Mouse (Mus musculus) kidney, postnatal 14 days (tissue): ENCODE results near the gene Foxf1.
A peak's percentile ranks its signal among the peaks of the same experiment; 100 is the strongest.

ENCODE experiments used
- DNase-seq: peaks from one replicate; pipeline ENCODE4 v3.0.0; 2022; ENCODE audit warnings: mixed read lengths

Foxf1 gene

DNA sequence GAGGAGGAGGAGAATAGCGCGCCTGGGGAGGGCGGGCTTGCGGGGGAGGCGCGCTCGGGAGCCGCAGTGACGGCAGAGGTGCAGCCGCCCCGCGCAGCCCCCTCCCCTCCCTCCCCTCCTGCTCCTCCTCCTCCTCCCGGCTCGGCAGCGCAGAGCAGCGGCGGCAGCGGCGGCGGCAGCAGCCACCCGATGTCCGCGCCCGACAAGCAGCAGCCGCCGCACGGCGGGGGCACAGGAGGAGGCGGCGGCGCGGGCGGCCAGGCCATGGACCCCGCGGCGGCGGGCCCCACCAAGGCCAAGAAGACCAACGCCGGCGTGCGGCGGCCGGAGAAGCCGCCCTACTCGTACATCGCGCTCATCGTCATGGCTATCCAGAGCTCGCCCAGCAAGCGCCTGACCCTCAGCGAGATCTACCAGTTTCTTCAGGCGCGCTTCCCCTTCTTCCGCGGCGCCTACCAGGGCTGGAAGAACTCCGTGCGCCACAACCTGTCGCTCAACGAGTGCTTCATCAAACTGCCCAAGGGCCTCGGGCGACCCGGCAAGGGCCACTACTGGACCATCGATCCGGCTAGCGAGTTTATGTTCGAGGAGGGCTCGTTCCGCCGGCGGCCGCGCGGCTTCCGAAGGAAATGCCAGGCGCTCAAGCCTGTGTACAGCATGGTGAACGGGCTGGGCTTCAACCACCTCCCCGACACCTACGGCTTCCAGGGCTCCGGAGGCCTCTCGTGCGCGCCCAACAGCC is at the start of gene Foxf1:
Gene Foxf1 (plus strand): TSS at position 177 of the 742 bp plus-strand sequence.
- DNase-seq: peak; percentile 38

DNA sequence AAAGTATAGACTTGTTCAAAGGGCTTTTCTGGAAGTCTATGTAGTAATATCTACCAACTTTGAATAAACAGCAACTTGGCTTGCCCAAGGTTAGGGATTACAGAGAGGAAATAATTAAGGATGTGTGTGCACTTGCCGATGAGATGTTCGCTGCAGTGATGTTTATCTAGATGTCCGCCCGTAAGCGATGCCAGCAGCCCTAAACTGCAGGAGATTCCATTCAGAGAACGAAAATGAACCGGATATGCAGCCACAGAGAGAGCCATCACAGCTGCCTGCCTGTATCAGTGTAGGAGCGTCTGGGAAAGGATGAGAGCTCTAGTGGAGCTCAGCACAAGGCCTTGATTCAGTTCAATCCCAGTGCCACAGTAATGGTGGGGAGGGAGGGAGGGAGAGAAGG is 48.6 kb upstream of the Foxf1 start:
- DNase-seq: no peak

DNA sequence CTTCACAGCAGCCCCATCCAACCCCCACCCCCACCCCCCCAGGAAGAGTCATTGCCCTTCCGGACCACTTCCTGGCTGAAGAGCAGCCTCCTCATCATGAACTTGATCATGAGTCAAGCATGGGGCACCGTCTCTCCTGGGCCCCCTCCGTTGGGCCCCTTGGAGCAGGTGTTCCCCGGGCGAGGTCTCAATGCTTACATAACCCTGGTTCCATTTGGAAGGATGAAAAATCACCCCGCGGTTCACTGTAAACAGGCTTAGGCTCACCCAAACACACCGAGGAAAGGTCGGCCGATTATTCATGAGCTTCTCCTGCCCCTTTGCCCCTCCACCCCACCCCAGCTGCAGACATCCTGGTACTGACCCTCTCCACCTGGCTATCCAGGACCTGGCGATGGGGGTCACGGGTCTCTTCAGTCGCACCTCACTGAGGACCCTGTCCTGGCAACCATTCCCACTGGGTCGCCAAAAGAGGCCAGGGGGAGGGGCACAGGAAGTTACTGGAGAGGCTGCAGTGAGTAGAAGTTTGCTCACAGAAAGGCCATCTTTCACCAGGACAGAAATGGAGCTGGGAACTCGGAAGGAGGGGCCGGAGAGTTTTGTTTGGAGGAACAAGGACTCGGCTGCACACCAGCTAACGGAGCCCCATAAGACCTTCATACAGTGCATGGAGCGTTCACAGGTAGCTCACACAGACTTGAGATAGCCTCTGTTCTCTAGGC is 40.3 kb upstream of the Foxf1 start:
- peak; percentile 10 for DNase-seq

DNA sequence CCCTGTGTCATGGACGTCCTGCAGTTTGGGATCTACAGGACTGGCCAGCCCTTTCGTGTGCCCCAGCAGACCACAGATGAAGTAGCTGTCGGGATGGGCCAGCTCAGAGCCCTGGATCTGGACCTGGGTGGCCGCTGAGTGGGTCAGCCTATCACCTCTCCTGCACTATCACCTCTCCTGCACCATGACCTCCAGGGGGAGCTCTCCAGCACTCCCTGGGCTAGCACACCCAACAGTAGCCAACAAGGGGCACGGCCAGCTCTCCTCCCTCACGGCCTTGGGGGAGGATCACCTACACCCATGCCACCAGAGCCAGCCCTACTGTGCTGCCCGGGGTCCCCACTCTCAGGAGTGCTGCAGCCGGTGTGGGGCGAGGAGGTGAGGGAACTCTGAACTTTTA is 36.7 kb upstream of the Foxf1 start:
- DNase-seq: no peak

DNA sequence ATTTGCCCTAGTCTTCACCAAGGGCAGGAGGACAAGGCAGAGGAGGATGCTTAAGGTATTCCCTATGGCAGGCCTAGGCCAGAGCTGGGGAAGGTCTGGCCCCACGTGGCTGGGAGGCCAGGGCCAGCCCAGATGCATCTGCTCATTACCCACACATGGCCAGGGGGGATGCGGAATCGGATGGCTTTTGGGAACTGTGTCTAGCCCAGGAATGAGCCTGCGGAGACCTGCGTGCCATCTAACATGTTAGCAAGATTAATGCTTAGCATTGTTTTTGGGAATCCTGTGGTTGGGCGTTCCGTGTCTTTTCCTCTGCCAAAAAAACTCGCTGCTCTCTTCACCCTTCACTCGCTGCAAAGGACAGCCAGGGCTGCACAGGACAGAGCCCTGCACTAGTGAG is 26.1 kb upstream of the Foxf1 start:
- DNase-seq: no peak

DNA sequence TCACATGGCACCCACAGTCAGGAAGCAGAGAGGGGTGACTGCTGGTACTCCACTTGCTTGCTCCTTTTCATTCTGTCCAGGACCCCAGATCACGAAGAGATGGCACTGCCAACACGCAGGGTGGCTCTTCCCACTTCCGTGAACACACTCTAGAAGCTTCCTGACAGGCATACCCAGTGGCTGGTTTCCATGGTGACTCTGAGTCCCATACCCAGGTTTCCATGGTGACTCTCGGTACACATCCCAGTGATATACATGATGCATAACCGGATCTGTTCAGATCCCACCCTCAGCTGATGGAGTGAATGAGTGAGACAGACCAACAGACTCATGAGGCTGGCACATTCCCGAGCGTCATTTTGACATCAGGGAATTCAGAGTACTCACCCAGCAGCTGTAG is 25.1 kb upstream of the Foxf1 start:
- DNase-seq: no peak

DNA sequence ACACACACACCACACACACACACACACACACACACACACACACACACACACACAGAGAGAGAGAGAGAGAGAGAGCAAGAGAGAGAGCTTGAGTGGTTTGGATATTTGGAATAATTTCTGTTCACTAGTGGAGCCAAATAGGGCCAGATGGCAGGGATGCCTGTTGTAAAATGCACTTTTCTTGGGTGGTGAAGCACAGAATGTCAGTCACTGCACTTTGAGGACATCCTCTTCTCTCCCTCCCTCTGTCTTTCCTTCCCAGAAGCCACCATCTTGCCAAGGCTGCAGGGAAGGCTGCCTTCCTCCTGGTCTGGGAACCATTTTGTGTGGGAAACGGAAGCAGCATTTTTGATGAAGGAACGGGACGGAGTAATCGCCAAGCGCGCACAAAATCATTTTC is 21.7 kb upstream of the Foxf1 start:
- DNase-seq: no peak

DNA sequence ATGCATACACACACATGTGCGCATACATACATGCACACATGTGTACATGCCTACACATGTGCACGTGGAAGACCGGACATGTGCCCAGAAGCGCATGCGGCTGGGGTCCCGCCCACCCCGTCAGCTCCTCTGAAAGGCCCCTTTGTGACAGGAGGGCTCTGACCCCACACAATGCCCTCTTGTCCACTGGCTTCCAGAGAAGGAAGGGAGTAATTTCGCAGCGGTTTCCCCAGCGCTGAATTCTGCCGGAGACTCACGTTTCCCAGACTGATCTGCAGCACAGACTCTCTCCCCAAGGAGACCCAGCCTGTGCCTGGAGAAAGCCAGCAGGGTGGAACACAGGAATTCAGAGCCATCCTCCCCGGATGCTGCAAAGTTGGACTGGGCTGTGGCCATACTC is 20.5 kb upstream of the Foxf1 start:
- DNase-seq: no peak

DNA sequence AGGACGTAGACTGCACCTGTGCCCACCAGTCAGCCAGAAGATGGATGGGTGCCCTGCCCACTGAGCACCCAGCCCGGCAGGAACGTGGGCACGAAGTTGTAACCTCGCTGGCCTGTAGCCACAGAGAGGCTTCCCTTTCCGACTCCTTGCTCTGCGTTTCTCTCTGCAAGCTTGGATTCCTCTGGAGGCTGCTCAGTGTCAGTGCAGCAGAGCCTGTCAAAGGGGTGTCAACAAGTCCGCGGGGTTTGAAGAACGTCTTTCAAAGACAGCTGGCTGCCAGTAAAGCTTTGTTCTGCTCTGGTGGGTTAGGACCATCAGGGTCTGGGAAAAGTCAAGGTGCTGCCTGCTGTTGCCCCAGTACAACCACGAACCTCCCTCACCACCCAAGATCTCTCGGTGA is 12.7 kb upstream of the Foxf1 start:
- DNase-seq: no peak

DNA sequence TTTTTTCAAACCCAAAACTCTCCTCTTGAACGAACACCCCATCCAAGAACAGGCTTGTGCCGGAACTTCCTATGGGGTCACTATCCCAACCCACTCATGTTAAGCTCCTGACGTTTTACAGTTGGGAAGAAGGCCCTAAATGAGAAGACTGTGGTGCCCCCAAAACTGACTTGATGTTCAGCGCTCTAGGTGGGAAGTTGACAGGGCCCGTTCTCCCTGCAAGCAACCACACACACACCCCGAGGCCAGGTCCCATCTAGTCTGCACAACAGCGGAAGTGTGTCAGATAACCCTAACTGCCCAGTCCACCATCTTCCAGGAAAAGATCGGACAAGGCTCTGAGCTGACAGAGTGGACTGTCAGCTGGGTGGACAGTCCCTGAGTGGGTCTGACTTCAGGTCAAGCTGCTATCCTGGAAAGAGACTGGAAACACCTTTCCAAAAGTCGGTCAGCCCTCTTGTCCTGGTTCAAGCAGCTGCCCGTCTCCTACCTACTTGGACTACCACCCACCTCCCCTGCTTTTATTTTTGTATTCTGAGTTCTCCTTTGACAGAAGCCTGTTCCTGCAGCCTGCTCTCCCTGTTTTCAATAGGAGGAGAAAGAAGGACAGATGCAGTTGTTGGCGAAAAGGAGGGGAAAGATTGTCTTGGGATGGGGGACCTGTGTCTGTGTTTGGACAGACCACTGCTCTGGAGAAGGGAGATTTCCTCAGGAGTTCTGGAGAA is 11.6 kb upstream of the Foxf1 start:
- DNase-seq: no peak

DNA sequence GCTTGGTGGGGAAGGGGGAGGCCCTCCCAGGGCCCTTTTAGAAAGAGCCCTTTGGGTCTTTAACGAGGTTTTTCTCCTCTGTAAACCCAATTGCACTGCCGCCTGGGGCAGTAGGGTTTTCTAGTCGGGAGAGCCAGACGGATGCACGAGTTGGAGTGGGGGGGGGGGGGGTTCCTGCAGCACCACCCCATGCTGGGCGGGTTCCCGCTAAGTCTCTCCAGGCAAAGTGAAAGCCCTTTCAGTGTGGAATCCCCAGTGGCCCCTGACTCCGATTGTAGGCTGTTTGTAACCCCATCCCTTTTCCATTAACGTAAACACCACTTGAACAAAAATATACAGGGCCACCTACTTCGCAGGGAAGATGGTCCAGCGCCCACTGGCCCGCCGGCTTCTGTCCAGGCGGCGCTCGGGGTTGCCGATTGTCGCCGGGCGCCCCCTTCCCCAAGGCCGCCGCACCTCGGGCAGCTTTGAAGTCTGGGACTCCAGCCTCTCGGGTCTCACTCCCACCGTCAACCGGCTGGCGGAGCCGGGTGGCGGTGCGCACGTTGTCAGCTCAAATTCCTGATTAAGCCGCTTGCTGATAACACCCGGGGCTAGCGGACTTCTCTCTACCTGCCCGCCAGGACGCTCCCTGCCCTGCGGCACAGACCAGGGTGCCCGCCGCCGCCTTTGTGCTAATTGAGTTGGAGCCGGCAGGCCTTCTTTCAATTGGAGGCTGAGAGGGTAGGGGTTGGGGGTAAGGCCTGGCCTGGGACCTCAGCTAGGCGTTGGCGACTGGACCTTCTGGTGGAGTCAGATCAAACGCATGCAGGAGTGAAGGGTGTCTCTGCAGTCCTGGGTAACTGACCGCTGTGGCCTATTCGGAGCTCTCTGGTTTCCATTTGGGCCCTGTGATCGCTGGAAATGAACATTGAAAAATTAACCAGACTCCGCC is 10.7 kb upstream of the Foxf1 start:
- DNase-seq: no peak

DNA sequence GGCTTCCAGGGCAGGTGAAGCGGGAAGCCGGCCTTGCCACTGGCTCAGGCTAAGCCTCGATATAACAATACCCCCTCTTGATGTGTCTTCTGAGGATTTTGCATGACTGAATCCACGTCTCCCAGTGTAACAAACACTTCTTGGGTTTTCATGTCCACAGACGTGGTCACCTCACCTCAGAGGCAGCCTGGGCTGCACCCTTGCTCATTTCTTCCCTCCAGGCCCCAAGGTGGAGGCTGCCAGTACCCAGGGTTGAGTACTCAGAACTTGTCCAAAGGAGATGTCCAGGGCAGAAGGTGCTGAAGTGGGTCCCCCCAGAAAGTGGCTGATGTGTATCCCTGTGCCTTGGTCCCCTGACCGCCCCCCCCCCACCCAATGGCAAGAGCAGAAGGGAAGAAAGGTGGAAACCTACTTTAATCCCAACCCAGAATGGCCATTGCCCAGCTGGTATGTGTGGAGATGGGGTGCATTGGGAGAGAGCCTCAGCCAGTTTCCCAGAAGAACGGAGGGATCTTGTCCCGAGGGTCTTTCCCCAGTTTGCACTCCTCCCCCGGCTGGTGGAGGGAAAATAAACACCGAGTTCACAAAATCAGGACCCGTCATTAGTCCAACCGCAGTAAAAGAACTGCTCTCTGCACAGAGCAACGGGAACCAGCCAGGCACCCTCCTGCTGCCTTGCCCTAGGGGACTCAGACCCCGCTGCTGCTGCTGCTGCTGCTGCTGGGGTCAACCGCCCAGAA is 9.9 kb upstream of the Foxf1 start:
- DNase-seq: no peak

DNA sequence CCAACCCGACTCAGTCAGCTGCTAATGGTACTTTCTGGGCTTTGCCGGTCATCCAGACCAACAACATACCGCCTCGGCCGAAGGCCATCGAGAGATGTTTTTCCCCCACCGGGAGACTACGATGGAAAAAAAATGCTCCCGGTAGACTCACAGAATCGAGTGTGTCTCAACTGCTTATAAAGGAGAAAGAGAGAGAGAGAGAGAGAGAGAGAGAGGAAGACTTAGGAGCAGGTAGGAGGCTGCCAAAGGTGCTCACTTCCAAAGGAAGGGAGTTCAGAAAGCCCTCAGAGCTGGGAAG is 9.4 kb upstream of the Foxf1 start:
- DNase-seq: no peak

DNA sequence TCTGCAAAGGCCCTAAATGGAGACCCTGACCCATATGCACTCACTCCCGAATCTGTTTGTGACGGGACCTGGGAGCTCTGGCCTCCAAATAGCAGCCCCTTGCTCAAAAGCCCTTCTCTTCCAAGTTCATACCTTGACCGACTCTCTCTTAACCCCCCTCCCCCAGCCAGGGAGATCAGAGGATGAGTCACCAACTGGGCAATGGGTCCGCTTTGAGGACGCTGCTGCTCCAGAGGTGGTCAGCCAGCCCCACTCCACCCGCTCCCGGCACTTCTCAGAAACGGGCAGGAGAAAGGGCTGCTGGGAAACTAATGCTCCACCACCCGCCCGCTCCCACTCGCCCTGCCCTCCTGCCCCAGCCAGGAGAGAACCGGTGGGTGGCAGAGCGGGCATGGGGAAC is 8.2 kb upstream of the Foxf1 start:
- no peak for DNase-seq

DNA sequence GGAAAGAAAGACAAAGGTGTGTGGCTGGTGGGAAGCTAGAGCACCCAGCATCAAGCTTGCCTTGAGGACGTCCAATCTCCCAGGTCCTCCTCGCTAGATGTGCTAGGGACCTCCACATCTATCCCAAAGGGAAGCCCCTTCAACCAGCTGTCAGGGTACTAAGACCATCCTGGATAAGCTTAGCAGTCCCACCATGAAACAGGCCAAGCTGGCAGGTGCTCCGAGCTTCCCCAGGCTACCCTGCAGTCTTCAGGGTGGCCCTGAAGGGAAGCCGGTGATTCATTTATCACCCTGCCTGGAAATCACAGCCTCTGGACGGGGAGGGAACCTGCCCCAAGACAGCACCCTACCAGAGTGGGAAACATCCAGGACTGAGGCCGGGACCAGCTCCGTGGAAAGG is 7.6 kb upstream of the Foxf1 start:
- DNase-seq: no peak

DNA sequence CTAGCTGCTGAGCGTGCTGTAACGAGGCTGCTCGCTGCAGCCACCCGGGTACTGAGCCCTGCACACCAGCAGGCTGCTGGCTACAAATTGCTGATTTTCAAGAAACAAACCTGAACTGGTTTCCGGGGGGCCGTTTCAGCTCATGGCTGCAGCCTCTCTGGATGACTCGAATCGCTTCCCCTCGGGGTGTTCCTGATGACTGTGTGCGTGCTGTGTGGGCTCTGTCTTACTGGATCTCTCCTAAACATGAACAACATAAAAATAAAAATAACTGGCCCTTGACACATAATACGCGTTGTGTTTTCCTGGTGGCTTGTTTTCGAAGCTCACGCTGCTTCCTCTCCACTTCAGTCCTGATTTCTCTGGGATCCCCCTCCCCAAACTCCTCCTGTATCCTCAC is 5.5 kb upstream of the Foxf1 start:
- DNase-seq: no peak

DNA sequence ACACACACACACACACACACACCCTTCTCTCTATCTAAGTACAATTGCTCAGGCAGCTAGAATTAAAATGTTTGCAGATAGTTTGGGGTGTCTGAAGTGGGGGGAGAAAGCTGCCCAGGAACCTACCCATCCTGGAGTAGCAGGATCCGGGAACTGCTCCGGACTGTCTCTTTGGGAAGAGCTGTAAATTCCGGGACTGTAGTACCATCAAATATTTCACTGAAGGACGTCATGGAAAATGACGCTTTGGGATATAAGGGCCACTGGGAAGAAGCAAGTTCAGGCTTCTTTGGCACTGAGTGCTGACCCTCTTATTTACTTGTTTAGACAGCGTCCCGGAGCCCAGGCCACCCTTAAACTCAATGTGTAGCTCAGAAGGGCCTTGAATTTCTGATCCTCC is 5.0 kb upstream of the Foxf1 start:
- no peak for DNase-seq

DNA sequence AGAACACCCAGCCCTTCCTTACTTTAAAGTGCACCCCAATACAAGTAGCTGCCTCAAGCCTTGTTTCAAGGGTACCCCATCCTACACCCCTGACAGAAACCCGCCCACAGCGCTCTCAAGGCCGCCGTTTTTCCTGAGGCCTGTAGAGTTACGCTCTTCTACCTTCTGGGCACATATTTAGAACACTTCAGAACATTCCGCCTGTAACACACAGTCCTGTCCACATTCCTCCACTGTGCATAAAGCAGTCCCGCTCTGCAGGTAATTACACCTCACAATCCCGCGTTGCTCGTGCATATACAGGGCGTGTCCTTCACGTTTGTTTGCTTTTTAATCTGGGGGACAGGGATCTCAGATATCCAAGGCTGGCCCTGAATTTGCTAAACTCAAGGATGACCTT is 4.2 kb upstream of the Foxf1 start:
- no peak for DNase-seq

DNA sequence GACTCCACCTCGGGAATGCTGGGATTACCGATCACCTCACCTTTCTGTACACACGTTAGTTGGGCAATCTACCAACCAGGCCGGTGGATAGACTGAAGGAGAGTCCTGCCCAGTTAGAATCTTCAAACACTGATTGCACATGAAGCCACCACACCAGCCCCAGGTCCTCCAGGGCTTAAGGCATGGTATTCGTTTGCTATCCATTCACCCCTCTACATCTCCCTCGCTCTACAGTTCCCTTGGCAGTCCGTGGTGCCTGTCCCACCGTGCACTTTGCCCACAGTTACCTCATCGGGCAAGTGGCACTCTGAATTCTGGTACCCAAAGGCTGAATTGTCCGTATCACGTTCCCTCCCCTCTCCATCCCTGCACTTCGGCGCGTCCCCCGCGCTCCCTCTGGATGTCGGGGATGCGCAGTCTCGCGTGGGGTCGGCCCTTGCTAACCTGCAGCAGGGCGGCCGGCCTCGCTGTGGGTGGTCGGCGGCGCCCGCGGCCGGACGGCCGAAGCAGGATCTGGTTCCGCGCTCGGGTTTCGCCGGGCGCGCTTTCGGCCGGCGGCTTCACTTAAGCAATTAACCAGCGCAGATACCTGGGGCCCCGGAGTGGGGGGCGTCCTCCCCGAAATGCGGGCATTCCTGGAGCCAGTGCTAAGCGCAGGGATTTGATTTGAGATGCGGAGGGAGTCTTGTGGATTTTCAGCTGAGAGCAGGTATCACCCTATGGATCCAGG is 3.7 kb upstream of the Foxf1 start:
- DNase-seq: no peak

DNA sequence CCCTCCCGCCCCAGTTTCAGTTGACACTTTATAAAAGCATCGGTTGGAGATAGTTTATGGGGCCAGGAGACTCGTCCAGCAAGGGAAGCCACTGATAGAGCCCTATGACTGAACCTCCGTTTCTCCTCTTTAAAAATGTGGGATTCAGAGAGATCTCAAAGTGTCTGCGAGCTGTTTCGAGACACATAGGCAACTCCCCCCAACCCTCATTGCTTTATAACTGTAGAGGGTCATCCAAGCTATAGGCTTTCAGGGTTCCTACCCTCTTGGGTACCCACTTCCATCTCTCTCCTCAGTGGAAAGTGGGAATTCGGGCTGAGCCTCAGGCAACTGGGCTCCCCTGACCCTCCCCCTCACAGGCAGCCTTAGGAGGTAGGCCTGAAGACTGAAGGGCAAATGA is 2.8 kb upstream of the Foxf1 start:
- DNase-seq: no peak

DNA sequence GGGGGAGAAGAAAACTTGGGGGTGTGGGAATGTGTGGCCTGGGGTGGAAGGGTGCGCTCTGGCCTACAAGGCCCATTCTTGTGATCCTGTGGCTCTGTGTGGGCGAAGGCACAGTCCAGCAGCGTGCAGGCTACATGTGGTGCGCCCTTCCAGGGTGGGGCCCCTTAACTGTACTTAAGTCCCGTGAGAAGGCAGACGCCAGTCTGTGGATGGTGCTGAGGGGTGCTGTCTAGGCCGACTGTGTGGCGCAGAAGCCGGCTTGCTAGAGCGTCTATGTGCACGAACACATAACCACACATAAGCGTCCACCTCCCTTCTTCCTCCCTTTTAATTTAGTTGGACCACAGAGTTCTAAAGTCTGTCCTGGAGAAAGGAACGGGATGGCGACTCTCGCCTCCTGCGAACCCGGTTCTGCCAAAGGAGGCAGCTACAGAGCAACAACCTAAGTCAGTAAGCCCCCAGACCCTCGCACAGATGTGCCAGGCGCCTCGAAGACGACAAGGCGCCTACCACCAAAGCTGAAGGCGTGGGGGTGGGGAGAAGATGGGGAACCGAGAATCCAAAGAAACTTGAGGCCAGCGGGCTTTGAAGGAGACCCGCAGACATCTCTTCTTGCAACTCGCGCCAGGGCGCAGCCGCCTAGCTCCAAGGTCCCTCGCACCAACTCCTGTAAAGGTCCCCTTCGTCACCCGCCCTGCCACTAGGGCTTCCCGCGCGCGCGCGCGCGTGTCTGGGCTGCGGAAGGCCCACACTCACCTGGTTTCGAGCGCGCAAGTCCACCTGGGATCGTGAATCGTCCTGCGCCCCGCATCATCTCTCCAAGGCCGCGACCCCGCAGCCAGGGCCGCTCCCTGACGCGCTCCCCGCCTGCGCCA is 1.7 kb upstream of the Foxf1 start:
- no peak for DNase-seq
